Mouse (Mus musculus) fat pad, adult 2 months (tissue): ENCODE measurements at regions not wholly inside any gene's neighbourhood (a gene's known extent, or its start where the extent isn't known, plus 50 kb on each side); places are given as distances from the start of the nearest gene placed in this dataset.

ENCODE experiments used
- DNase-seq: peaks from one replicate; pipeline ENCODE4 v3.0.0-alpha.2; 2011; ENCODE audit warnings: low read depth, low spot score; ENCODE audit errors: extremely low read depth

DNA sequence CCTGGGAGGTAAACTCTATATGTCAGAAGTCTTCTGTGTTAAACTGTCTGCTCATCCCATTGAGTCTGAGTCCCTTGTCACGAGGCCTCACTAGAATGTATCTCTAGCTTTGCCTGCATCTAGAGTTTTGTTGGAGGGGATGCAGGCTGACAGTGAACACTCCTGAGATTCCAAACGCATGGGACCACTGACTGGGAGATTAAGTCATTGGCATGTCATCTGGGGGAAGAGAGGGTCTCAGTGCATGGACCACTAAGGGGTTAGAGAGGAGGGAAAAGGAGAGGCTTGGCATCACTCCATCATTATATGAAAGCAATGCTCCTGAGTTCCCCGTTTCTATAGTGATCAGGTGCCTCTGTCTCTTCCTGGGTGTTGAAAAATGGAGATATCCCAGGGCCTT is 114.8 kb upstream of the Vangl1 start:
- no peak for DNase-seq

- DNase-seq = no peak
These were observed 111.7 kb upstream of the Vangl1 start for GRCm38 (mm10) chr3:102316151-102316550.

- peak; percentile 16 for DNase-seq
These were observed 107.2 kb upstream of the Vangl1 start for GRCm38 (mm10) chr3:102311482-102312225.

- DNase-seq = peak; percentile 3
These were observed 105.8 kb upstream of the Vangl1 start for GRCm38 (mm10) chr3:102310243-102310642.

GRCm38 (mm10) chr3:102309756-102310155 is 105.3 kb upstream of the Vangl1 start:
- no peak for DNase-seq

- DNase-seq = no peak
These were observed 103.2 kb upstream of the Vangl1 start for GRCm38 (mm10) chr3:102307656-102308055.

DNA sequence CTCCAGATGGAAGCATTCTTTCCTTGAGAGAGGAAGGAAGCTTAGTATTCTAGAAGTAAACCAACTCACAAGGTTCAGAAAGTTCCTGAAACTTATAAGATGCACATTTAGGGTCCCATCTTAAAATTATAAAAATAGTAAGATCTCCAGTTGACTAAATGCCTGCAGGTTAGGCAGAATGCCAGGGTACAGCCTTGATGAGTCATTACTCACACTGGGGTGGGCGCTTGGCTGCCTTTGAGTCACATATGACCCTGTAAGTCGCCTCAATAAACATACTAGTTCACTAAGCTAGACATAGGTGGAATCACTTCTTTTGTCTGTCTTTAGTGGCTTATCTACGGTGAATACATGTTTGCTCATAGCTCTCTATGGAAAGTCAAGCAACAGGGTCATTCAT is 87.9 kb upstream of the Vangl1 start:
- DNase-seq = no peak

DNA sequence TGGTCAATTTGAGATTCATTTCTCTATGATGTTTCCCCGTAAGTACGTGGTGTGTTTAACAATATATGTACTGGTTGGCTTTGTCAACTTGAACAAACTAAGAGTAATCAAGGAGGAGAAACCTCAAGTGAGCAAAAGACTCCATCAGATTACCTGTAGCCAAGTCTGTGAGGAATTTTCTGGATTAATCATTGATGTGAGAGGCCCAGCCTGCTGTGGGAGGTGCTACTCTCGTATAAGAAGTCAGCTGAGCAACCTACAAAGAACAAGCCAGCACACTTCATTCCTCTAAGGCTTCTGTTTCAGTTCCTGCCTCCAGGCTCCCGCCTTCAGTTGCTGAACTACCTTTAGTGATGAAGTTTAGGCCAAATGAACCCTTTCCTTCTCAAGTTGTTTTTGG is 77.5 kb upstream of the Vangl1 start:
- no peak for DNase-seq

- DNase-seq = no peak
These were observed 72.3 kb upstream of the Vangl1 start for GRCm38 (mm10) chr3:102276758-102277157.

GRCm38 (mm10) chr3:102276283-102276682 is 71.8 kb upstream of the Vangl1 start:
- no peak for DNase-seq

DNA sequence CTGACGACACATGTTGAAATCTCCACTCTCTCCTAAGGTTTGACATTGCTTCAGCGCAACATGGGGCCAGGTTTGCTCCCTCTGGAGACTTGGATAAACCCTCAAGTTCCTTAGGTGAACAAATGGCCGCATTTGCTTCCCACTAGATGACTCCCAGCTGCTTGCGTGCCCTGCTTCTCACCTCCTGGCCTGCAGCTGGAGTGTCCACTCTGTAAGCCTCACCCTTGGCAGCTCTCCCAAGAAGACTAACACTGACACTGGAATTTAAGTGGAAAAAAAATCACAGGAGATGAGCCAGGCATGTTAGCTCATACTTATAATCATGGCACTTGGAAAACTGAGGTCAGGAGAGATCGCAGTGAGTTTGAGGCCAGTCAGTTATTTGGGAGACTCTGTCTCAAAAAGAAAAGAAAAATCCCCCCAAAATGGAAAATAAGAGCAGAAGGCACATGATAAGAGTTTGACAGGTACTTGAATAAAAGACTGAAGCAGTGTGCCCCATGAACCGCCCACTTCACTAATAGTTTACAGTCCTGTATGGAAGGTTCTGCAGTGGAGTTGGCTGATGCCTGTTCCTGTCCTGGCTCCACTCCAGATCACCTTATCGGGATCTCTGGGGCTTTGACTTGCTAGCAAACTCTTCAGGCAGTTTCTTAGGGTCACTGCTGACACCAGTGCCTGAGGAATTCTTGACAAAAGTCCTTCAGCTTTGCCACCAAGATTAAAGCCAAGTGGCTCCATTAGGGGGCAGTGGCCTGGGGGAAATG is 70.9 kb upstream of the Vangl1 start:
- DNase-seq = no peak

DNA sequence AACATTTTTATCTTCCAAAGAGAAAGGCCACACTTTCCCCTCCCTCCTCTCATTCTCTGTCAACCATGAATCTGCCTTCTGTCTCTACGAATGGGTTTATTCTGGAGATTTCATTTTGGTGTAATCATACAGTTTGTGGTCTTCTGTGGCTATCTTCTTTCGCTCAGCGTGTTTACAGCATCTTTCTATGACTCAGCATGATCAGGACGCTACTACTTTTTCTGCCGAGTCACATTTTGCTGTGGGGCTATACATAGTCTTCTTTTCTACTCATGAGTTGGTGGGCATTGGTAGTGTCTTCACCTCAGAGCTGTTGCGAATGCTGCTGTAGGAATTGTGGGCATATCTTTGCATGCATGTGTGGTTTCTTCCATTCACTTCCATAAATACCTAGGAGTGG is 66.3 kb upstream of the Vangl1 start:
- DNase-seq = no peak

GRCm38 (mm10) chr3:102270257-102270656 is 65.8 kb upstream of the Vangl1 start:
- no peak for DNase-seq

- DNase-seq = no peak
These were observed 61.6 kb upstream of the Vangl1 start for GRCm38 (mm10) chr3:102266136-102266535.

DNA sequence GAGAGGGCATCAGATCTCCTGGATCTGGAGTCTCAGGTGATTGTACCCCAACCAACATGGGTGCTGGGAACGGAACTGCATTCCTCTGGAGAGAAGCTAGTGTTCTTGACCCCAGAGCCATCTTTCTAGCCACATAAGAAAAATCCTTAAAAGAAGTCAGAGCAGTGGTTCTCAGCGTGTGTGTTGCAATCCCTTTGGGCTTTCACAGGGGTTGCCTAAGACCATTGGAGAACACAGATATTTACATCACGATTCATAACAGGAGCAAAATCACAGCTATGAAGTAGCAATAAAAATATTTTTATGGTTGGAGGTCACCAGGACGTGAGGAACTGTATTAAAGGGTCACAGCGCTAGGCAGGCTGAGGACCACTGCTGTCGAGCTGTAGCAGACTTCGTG is 60.7 kb upstream of the Vangl1 start:
- DNase-seq = no peak

DNA sequence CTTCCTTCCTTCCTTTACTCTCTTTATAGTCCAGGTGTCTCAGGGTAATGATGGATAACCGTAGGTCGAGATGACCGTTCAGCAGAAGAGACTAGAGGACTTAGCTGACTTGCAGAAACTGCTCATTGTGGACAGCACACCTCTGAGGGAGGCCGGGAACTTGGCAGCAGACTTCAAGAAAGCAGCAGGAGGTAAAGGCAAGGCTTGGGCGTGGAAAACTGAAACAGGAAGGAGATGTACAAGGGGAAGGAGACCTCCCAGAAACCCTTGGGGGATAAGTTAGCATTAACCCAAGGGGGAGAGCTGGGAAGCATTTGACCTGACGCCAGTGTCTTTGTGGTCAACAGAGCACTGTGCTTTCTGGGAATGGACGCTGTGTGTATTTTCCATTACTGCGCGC is 58.8 kb upstream of the Vangl1 start:
- DNase-seq = no peak

DNA sequence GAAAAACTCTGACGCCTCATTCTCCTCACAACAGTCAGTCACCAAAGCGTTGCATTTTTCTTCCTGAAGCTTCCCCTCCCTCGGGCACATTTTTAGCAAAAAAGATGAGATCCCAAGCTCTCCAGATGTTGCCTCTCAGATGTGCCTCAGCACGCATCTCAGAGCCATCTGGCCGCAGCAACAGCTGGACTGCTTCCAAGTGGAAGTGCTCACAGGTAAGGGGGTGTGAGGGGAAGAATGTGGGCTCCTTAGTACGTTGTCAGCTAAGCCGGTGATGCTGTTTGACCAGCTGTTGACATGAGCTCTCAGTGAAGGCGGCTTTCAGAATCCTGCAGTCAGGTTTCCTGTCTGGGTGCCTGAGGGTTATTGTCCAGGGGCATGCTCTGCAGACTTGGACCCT is 58.2 kb upstream of the Vangl1 start:
- DNase-seq = no peak

DNA sequence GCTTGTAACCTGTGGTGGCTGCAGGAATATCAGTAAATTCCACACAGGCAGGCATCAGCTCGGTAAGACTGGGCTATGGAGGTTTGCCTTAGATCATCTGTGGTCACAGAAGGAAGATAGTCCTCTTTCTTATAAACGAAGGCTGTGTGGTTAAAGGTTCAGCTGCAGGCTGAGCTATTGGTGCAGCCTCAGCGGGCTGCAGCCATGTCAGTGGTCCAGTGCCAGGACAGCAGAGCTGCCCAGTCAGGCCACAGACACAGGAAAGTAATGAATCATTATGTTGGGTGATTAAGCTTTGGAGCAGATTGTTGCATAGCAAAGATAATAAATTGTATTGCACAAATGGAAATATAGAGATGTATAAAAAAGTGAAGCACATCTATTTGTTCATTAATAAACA is 57.0 kb upstream of the Vangl1 start:
- no peak for DNase-seq
